Mouse (Mus musculus) limb, embryonic 14.5 days (tissue): ENCODE results near the gene Ccpg1. TPM values are rescaled to one million over a fixed set of nuclear protein-coding genes. Genes with fewer than 3 reads are reported as not detected.

Source experiments
- ATAC-seq: fragments of 200-750 bp; cut with Nextera tagmentation; 2 replicates; pipeline ENCODE4 v1.8.0; 2017; ENCODE audit warnings: low read depth, moderate number of reproducible peaks, moderate TSS enrichment; ENCODE audit not compliant: low FRiP score
- DNase-seq: peaks from one replicate; pipeline ENCODE4 v3.0.0-alpha.2; 2015; ENCODE audit warnings: low spot score
- H3K27ac ChIP-seq: fragments of 300-500 bp; sonication (generic); replicated peaks from 2 replicates; pipeline ENCODE4 v1.5.1; 2014; ENCODE audit warnings: low read depth, mild to moderate bottlenecking, low read length, moderate library complexity, mixed read lengths
- H3K27me3 ChIP-seq: fragments of 300-500 bp; sonication (generic); 2 replicates; pipeline ENCODE4 v1.6.1; 2014; ENCODE audit warnings: low read length, mixed read lengths; ENCODE audit not compliant: control insufficient read depth, insufficient read depth
- H3K36me3 ChIP-seq: fragments of 300-500 bp; sonication (generic); 2 replicates; pipeline ENCODE4 v1.6.1; 2014; ENCODE audit warnings: mild to moderate bottlenecking, low read length, moderate library complexity, mixed read lengths; ENCODE audit not compliant: control insufficient read depth, insufficient read depth
- H3K4me1 ChIP-seq: fragments of 300-500 bp; sonication (generic); 2 replicates; pipeline ENCODE4 v1.6.1; 2014; ENCODE audit warnings: antibody characterized with exemption, low read length, mixed read lengths; ENCODE audit not compliant: control insufficient read depth, insufficient read depth
- H3K4me2 ChIP-seq: fragments of 300-500 bp; sonication (generic); replicated peaks from 2 replicates; pipeline ENCODE4 v1.6.1; 2014; ENCODE audit warnings: low read depth, mild to moderate bottlenecking, low read length, moderate library complexity; ENCODE audit not compliant: severe bottlenecking
- H3K4me3 ChIP-seq: fragments of 300-500 bp; sonication (generic); replicated peaks from 2 replicates; pipeline ENCODE4 v1.5.1; 2014; ENCODE audit warnings: low read length
- H3K9ac ChIP-seq: fragments of 300-500 bp; sonication (generic); 2 replicates; pipeline ENCODE4 v1.6.1; 2014; ENCODE audit warnings: mild to moderate bottlenecking, low read depth, low read length, moderate library complexity; ENCODE audit not compliant: severe bottlenecking
- H3K9me3 ChIP-seq: fragments of 300-500 bp; sonication (generic); 2 replicates; pipeline ENCODE4 v1.6.1; 2016; ENCODE audit warnings: low read length; ENCODE audit not compliant: control insufficient read depth
- POLR2A ChIP-seq: fragments of 200-500 bp; IDR thresholded peaks from 2 replicates; pipeline ENCODE4 v1.8.0; 2012; ENCODE audit warnings: inconsistent platforms, mild to moderate bottlenecking, moderate library complexity, borderline replicate concordance; ENCODE audit not compliant: insufficient read depth, insufficient read length; ENCODE audit errors: extremely low read depth
- WGBS: fragments of 180-500 bp; shearing (Covaris S2); extraction: QIAGEN DNeasy Blood & Tissue Kit; methylation state at CpG from one replicate; pipeline ENCODE4 v1.1.7; 2014; 5-methylcytosine and 5-hydroxymethylcytosine counted together
- polyA plus RNA-seq, 2 experiments: library from polyadenylated mRNA; depleted of rRNA in 1 of 2; stranded (reverse) in 1 of 2; unstranded in 1 of 2; fragments of >200 nt; fragmentation: Nextera tagmentation in 1 of 2; extraction: Ambion mirVana in 1 of 2; gene quantifications; 2 replicates each; pipeline versions ENCODE4 v1.2.1 to v1.2.3; 2012 to 2014

The Ccpg1 gene
- polyA plus RNA-seq (2012; rRNA removed) (12.3 and 14.6 TPM in 2 replicates), polyA plus RNA-seq (2014; fragmentation: Nextera tagmentation; extraction: Ambion mirVana) (28.1 and 28.3 TPM in 2 replicates)

DNA sequence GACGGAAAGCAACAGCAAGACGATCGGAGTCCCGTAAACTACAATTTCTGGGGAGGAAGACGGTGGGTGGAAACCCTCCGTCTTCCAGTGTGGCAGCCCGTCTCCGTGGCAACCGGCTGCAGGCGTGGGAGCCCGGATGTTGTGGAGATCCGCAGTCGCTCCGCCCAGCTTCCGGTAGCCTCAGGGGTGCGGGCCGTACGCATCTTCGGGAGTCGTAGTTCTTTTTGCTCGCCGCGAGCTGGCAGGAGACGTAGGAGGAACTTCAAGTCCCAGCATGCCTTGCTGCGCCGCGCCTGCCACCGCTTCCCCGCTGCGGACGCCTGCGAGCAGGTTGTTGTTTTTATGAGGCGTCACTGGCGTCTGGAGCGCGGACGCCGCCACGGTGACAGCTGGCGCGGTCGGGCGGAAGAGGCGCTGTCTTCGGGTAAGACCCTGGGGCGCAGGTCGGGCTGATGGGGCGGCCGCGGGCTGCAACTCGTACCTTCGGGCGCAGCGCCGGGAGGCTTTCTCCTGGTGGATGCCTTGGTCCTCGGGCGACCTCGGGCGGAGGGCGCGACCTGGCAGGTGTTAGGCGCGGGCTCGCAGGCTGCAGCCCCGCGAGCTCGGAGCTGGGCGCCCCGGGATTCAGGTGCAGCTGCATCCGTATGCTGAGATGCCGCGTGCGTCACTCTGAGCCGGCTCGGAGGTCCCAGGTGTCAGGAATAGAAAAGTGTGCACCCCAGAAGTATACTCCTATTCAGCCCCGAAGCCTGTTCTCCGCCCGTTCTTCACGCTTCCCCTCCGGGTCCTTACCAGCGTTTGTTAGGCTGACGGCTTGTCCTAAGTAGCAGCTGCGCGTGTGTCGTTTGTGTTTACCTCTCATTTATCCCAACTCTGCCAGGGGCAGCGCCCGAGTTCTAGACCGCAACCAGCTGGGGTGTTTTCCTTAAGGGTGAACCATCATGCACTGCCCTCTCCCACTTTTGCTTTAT lies at the start of gene Ccpg1, which contains the start of gene Ccpg1os:
Ccpg1 (plus strand) TSS at position 180 of the 971 bp plus-strand sequence.
Ccpg1os (minus strand) TSS at position 133 of the 971 bp plus-strand sequence.
- DNase-seq (peak; percentile 95), ATAC-seq (peak; percentile 99)
- Histone ChIP-seq H3K9me3 (no peaks in the 10 kb centered on the region), H3K27me3 (no peaks in the 10 kb centered on the region), H3K4me1 (peaks cover 3% of the 10 kb centered on the region; the same call in 1 of the 2 replicates), H3K9ac (peak within 1 kb of the TSS; percentile 66), H3K27ac (no peak within 1 kb of the TSS), H3K36me3 (no peaks in the 10 kb centered on the region), H3K4me2 (peak within 1 kb of the TSS; percentile 87), H3K4me3 (peak within 1 kb of the TSS; percentile 78)
- WGBS = under 1% methylated on average over 83 of the region's 88 CpGs
- TF ChIP-seq POLR2A = no peak

DNA sequence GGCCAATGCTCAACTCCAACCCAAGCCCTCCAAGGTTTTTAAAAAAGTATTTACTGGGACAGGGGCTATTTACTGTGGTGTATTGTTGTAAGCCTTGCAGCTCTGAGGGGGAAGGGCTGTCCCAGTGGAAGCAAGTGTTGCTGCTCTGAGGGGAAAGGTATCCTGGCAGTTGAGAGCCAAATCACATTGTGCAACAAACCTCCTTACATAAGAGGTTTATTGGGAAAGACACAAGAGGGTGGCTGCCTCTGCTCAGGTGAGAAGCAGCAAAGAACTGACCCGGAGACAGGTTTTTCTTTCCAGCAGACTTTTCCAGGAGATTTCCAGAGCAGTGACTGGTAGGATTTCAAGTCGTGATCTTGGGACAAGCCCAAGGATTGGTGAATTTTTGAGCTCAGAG lies 48.9 kb upstream of the Ccpg1 start:
- TF ChIP-seq POLR2A = no peak
- no peak overlapping the region for H3K27ac ChIP-seq
- 71% methylated on average over 2 of the region's 2 CpGs for WGBS

DNA sequence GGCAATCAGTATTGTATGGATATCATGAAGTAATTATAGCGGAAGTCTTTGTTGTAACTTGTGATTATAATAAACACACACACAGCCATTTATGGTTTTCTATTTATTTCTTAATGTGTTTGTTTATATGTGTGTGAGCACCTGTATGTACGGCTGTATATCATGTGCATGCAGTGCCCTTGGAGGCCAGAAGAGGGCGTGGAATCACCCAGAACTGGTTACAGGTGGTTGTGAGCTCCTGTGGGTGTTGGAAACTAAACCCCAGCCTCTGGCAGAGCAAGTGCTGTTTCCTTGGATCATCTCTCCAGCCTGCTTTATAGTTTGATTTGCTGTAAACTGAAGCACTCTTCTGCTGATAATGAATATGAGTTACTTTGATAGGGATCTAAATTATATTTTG lies 41.8 kb upstream of the Ccpg1 start:
- Histone ChIP-seq H3K9me3 (0 out of 2 replicates have a peak, but pooled peaks cover 5% of the 10 kb centered on the region), H3K27ac (no peak overlapping the region), H3K4me1 (no peaks in the 10 kb centered on the region), H3K4me3 (no peak overlapping the region), H3K36me3 (peaks cover 42% of the 10 kb centered on the region), H3K4me2 (no peak overlapping the region), H3K9ac (no peak overlapping the region), H3K27me3 (no peaks in the 10 kb centered on the region)
- DNase-seq (no peak), ATAC-seq (no peak)
- no peak for TF ChIP-seq POLR2A
- WGBS = 58% methylated on average over 3 of the region's 3 CpGs

More for the DNA sequence above, 48.9 kb upstream of the Ccpg1 start:
- ATAC-seq (no peak), DNase-seq (no peak)
- Histone ChIP-seq H3K4me3 (no peak overlapping the region), H3K27me3 (no peaks in the 10 kb centered on the region), H3K4me1 (no peaks in the 10 kb centered on the region), H3K36me3 (peaks cover 18% of the 10 kb centered on the region), H3K9ac (no peak overlapping the region), H3K4me2 (no peak overlapping the region), H3K9me3 (no peaks in the 10 kb centered on the region)

DNA sequence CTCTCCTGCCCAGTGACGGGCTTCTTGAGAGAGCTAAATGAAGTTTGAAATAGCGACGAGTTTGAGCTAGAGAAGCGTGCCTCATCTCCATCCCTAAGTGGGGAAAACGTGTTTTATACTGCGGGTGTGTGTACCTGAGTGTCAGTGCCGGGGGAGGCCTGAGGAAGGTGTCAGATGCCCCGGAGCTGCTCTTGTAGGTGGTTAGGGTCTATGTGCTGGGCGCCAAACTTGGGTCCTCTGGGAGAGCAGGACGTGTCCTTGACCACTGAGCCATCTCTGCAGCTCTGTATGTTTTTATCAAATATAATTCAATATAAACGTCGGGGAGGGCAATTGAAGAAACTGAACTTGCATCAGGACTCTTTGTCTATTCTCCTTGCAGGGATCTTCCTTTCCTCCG lies 40.9 kb upstream of the Ccpg1 start:
- no peak overlapping the region for H3K9ac ChIP-seq
- WGBS = 88% methylated on average over 13 of the region's 13 CpGs
- H3K4me1 ChIP-seq = no peaks in the 10 kb centered on the region
- no peak for ATAC-seq
- DNase-seq = no peak
- no peak overlapping the region for H3K27ac ChIP-seq
- 0 out of 2 replicates have a peak, but pooled peaks cover 5% of the 10 kb centered on the region for H3K9me3 ChIP-seq
- H3K4me3 ChIP-seq = no peak overlapping the region
- no peaks in the 10 kb centered on the region for H3K27me3 ChIP-seq
- H3K36me3 ChIP-seq = peaks cover 42% of the 10 kb centered on the region
- H3K4me2 ChIP-seq = no peak overlapping the region
- no peak for TF ChIP-seq POLR2A

DNA sequence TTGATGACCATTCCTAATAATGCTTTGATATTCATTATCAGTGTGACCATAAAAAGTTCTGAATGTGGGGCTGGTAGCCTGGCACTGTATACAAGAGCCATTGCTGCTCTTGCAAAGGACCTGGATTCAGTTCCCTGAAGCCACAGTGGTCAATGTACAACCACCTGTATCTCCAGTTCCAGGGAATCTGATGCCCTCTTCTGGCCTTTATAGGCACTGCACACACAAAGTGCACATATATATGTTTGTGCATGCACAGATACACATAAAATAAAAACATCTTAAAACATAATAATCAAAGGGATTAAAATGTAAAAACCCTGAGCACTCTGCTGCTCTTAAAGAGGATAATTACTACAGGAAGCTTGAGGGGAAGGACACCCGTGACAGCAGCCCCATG lies 38.2 kb upstream of the Ccpg1 start:
- no peak for TF ChIP-seq POLR2A
- Histone ChIP-seq H3K27me3 (no peaks in the 10 kb centered on the region), H3K4me2 (no peak overlapping the region), H3K4me1 (no peaks in the 10 kb centered on the region), H3K9ac (no peak overlapping the region), H3K4me3 (no peak overlapping the region), H3K27ac (no peak overlapping the region), H3K36me3 (peaks cover 42% of the 10 kb centered on the region), H3K9me3 (0 out of 2 replicates have a peak, but pooled peaks cover 5% of the 10 kb centered on the region)
- ATAC-seq (no peak), DNase-seq (no peak)
- WGBS = 89% methylated on average over 1 of the region's 1 CpGs
